Mouse (Mus musculus) midbrain, embryonic 15.5 days (tissue): ENCODE measurements around the gene Armc3. TPM values are rescaled to one million over a fixed set of nuclear protein-coding genes. Genes with fewer than 3 reads are reported as not detected.

ENCODE experiments used
- ATAC-seq: fragments of 200-750 bp; cut with Nextera tagmentation; replicated peaks from 2 replicates; pipeline ENCODE4 v1.8.0; 2017; ENCODE audit warnings: moderate TSS enrichment
- H3K27ac ChIP-seq: fragments of 300-500 bp; sonication (generic); 2 replicates; pipeline ENCODE4 v1.5.1; 2015; ENCODE audit warnings: mild to moderate bottlenecking, inconsistent platforms
- H3K27me3 ChIP-seq: fragments of 300-500 bp; sonication (generic); replicated peaks from 2 replicates; pipeline ENCODE4 v1.6.1; 2015; ENCODE audit warnings: inconsistent platforms
- H3K36me3 ChIP-seq: fragments of 300-500 bp; sonication (generic); replicated peaks from 2 replicates; pipeline ENCODE4 v1.6.1; 2015; ENCODE audit warnings: inconsistent platforms
- H3K4me1 ChIP-seq: fragments of 300-500 bp; sonication (generic); 2 replicates; pipeline ENCODE4 v1.6.1; 2015; ENCODE audit warnings: inconsistent platforms
- H3K4me2 ChIP-seq: fragments of 300-500 bp; sonication (generic); 2 replicates; pipeline ENCODE4 v1.6.1; 2015; ENCODE audit warnings: inconsistent platforms, mild to moderate bottlenecking, moderate library complexity
- H3K4me3 ChIP-seq: fragments of 300-500 bp; sonication (generic); 2 replicates; pipeline ENCODE4 v1.5.1; 2015; ENCODE audit warnings: mild to moderate bottlenecking, inconsistent platforms
- H3K9ac ChIP-seq: fragments of 300-500 bp; sonication (generic); 2 replicates; pipeline ENCODE4 v1.6.1; 2015; ENCODE audit warnings: mild to moderate bottlenecking, inconsistent platforms
- H3K9me3 ChIP-seq: fragments of 300-500 bp; sonication (generic); 2 replicates; pipeline ENCODE4 v1.6.1; 2016; ENCODE audit warnings: inconsistent platforms
- WGBS: fragments of 180-500 bp; shearing (Covaris S2); methylation state at CpG from one replicate; pipeline ENCODE4 v1.1.7; 2015; ENCODE audit warnings: mixed read lengths; 5-methylcytosine and 5-hydroxymethylcytosine counted together
- polyA plus RNA-seq: library from polyadenylated mRNA; unstranded; fragments of >200 nt; fragmentation: Nextera tagmentation; extraction: Ambion mirVana; gene quantifications from 2 replicates; pipeline ENCODE4 v1.2.1, GENCODE M21; 2015

The Armc3 gene
- polyA plus RNA-seq, 1 experiment from 2014 or later: 1.3 TPM

- no peaks in the 10 kb centered on the region for H3K36me3 ChIP-seq
- no peaks in the 10 kb centered on the region for H3K4me1 ChIP-seq
- H3K9ac ChIP-seq: no peak overlapping the region
- no peak overlapping the region for H3K4me3 ChIP-seq
- no peaks in the 10 kb centered on the region for H3K9me3 ChIP-seq
- H3K27me3 ChIP-seq: no peaks in the 10 kb centered on the region
- no peak for ATAC-seq
- H3K4me2 ChIP-seq: no peak overlapping the region
- no peak overlapping the region for H3K27ac ChIP-seq
- 79% methylated on average over 4 of the region's 4 CpGs for WGBS
Measured at GRCm38 (mm10) chr2:19327811-19328210, 128.7 kb downstream of the Armc3 start.

GRCm38 (mm10) chr2:19343901-19344635, 145.0 kb downstream of the Armc3 start:
- WGBS: 56% methylated on average over 10 of the region's 10 CpGs
- H3K36me3 ChIP-seq: no peaks in the 10 kb centered on the region
- no peaks in the 10 kb centered on the region for H3K27me3 ChIP-seq
- no peaks in the 10 kb centered on the region for H3K9me3 ChIP-seq
- H3K4me3 ChIP-seq: 0 out of 2 replicates have a peak overlapping the region, but pooled peaks have one; percentile 20
- H3K4me1 ChIP-seq: no peaks in the 10 kb centered on the region
- peak; percentile 41 for ATAC-seq
- peak overlapping the region; percentile 35 for H3K4me2 ChIP-seq
- H3K27ac ChIP-seq: no peak overlapping the region
- no peak overlapping the region for H3K9ac ChIP-seq

- no peaks in the 10 kb centered on the region for H3K36me3 ChIP-seq
Measured at GRCm38 (mm10) chr2:19344636-19345413, 145.7 kb downstream of the Armc3 start.

GRCm38 (mm10) chr2:19345414-19345964, 146.4 kb downstream of the Armc3 start:
- no peak overlapping the region for H3K9ac ChIP-seq
- ATAC-seq: peak; percentile 51

More at GRCm38 (mm10) chr2:19344636-19345413, 145.7 kb downstream of the Armc3 start:
- peak overlapping the region; percentile 28; the same call in 1 of the 2 replicates for H3K9ac ChIP-seq
- H3K9me3 ChIP-seq: no peaks in the 10 kb centered on the region
- H3K4me1 ChIP-seq: no peaks in the 10 kb centered on the region
- 26% methylated on average over 18 of the region's 20 CpGs for WGBS
- H3K27ac ChIP-seq: no peak overlapping the region
- no peaks in the 10 kb centered on the region for H3K27me3 ChIP-seq
- peak overlapping the region; percentile 35 for H3K4me2 ChIP-seq
- ATAC-seq: peak; percentile 94
- H3K4me3 ChIP-seq: peak overlapping the region; percentile 20

GRCm38 (mm10) chr2:19348454-19348853, 149.4 kb downstream of the Armc3 start:
- H3K9me3 ChIP-seq: no peaks in the 10 kb centered on the region
- no peaks in the 10 kb centered on the region for H3K4me1 ChIP-seq
- no peak for ATAC-seq
- H3K4me3 ChIP-seq: no peak overlapping the region
- H3K9ac ChIP-seq: no peak overlapping the region
- WGBS: 83% methylated on average over 3 of the region's 3 CpGs
- H3K36me3 ChIP-seq: no peaks in the 10 kb centered on the region
- H3K4me2 ChIP-seq: no peak overlapping the region
- H3K27me3 ChIP-seq: no peaks in the 10 kb centered on the region
- no peak overlapping the region for H3K27ac ChIP-seq

More at GRCm38 (mm10) chr2:19345414-19345964, 146.4 kb downstream of the Armc3 start:
- Histone ChIP-seq H3K4me3 (no peak overlapping the region), H3K4me2 (peak overlapping the region; percentile 35), H3K27me3 (no peaks in the 10 kb centered on the region), H3K4me1 (no peaks in the 10 kb centered on the region), H3K9me3 (no peaks in the 10 kb centered on the region), H3K36me3 (no peaks in the 10 kb centered on the region), H3K27ac (no peak overlapping the region)
- 78% methylated on average over 5 of the region's 5 CpGs for WGBS

- Histone ChIP-seq H3K27me3 (no peaks in the 10 kb centered on the region), H3K9me3 (no peaks in the 10 kb centered on the region), H3K4me3 (no peak overlapping the region), H3K4me1 (no peaks in the 10 kb centered on the region), H3K9ac (no peak overlapping the region), H3K27ac (no peak overlapping the region), H3K36me3 (no peaks in the 10 kb centered on the region), H3K4me2 (no peak overlapping the region)
- ATAC-seq: no peak
- WGBS: 86% methylated on average over 5 of the region's 5 CpGs
Measured at GRCm38 (mm10) chr2:19350167-19350566, 151.1 kb downstream of the Armc3 start.

GRCm38 (mm10) chr2:19351615-19352253, 152.6 kb downstream of the Armc3 start:
- no peak for ATAC-seq
- no peak overlapping the region for H3K4me3 ChIP-seq
- H3K27ac ChIP-seq: no peak overlapping the region
- no peak overlapping the region for H3K4me2 ChIP-seq
- H3K9me3 ChIP-seq: no peaks in the 10 kb centered on the region
- WGBS: 88% methylated on average over 1 of the region's 1 CpGs
- no peaks in the 10 kb centered on the region for H3K27me3 ChIP-seq
- H3K4me1 ChIP-seq: no peaks in the 10 kb centered on the region
- no peaks in the 10 kb centered on the region for H3K36me3 ChIP-seq
- H3K9ac ChIP-seq: no peak overlapping the region

- Histone ChIP-seq H3K27me3 (no peaks in the 10 kb centered on the region), H3K4me1 (no peaks in the 10 kb centered on the region), H3K4me3 (no peak overlapping the region), H3K4me2 (no peak overlapping the region), H3K9me3 (no peaks in the 10 kb centered on the region), H3K36me3 (no peaks in the 10 kb centered on the region), H3K9ac (no peak overlapping the region), H3K27ac (no peak overlapping the region)
- 88% methylated on average over 2 of the region's 2 CpGs for WGBS
- ATAC-seq: no peak
Measured at GRCm38 (mm10) chr2:19353158-19353557, 154.1 kb downstream of the Armc3 start.

Other genes with a start within 250 kb of the Armc3 start
- 10.5 and 10.7 TPM in 2 replicates for gene Pip4k2a, start 201.2 kb upstream of the Armc3 start, polyA plus RNA-seq
- gene 4930426L09Rik, start 201.0 kb upstream of the Armc3 start, polyA plus RNA-seq: 0.38 and 0.59 TPM in 2 replicates
- 7.1 and 7.5 TPM in 2 replicates for gene Msrb2, start 172.1 kb downstream of the Armc3 start, polyA plus RNA-seq
- 0.26 and 0.49 TPM in 2 replicates for gene Ptf1a, start 246.4 kb downstream of the Armc3 start, polyA plus RNA-seq